Mouse (Mus musculus): Measurements from ENCODE around the gene Gfpt1. TPM values are rescaled to one million over a fixed set of nuclear protein-coding genes. Genes with fewer than 3 reads are reported as not detected.

Gene Gfpt1
- polyA plus RNA-seq (2015; fragmentation: Nextera tagmentation; extraction: Ambion mirVana), result 7.4 and 8.5 TPM in 2 replicates

GRCm38 (mm10) chr6:87042337-87043130, at the start of gene Gfpt1:
Gfpt1 (plus strand) TSS chr6:87042846.

GRCm38 (mm10) chr6:87008887-87009286, 33.8 kb upstream of the Gfpt1 start, which contains the start of gene Nfu1:
Nfu1 (plus strand) TSS chr6:87009236.

GRCm38 (mm10) chr6:87104123-87104796, 61.6 kb downstream of the Gfpt1 start, which contains the start of gene D6Ertd527e:
D6Ertd527e (plus strand) TSS chr6:87104746.

Other genes with a start within 250 kb of the Gfpt1 start
- gene Anxa4, start 249.3 kb upstream of the Gfpt1 start, polyA plus RNA-seq (2015; fragmentation: Nextera tagmentation; extraction: Ambion mirVana), result 8.9 and 11.3 TPM in 2 replicates
- 4.6 and 4.8 TPM in 2 replicates for gene Aak1, start 193.3 kb upstream of the Gfpt1 start, polyA plus RNA-seq (2015; fragmentation: Nextera tagmentation; extraction: Ambion mirVana)
- 64.4 and 70.1 TPM in 2 replicates for gene Nfu1, start 33.6 kb upstream of the Gfpt1 start, polyA plus RNA-seq (2015; fragmentation: Nextera tagmentation; extraction: Ambion mirVana)
- gene D6Ertd527e, start 61.9 kb downstream of the Gfpt1 start, polyA plus RNA-seq (2015; fragmentation: Nextera tagmentation; extraction: Ambion mirVana), result 0.16 TPM in 1 of 2 replicates, not detected in the other